Mouse (Mus musculus): ENCODE data around the gene Elp1. TPM values are rescaled to one million over a fixed set of nuclear protein-coding genes. Genes with fewer than 3 reads are reported as not detected.

Gene Elp1
- polyA plus RNA-seq, 1 experiment from 2014 or later = 60.4 TPM

- WGBS = 63% methylated on average over 8 of the region's 8 CpGs
- H3K27me3 ChIP-seq (replicated peaks) = no peaks in the 10 kb centered on the region
- H3K4me2 ChIP-seq = no peak overlapping the region
- no peak overlapping the region for H3K4me3 ChIP-seq (replicated peaks)
- H3K36me3 ChIP-seq = no peaks in the 10 kb centered on the region
- no peaks in the 10 kb centered on the region for H3K4me1 ChIP-seq
- ATAC-seq (ENCODE audit: low FRiP score) = no peak
- H3K27ac ChIP-seq (replicated peaks) = no peak overlapping the region
- H3K9me3 ChIP-seq (replicated peaks) = 0 out of 2 replicates have a peak, but pooled peaks cover 3% of the 10 kb centered on the region
- H3K9ac ChIP-seq (replicated peaks) = no peak overlapping the region
Observed at GRCm38 (mm10) chr4:56725839-56726238, 76.3 kb downstream of the Elp1 start.

- no peak for ATAC-seq (ENCODE audit: low FRiP score)
- Histone ChIP-seq H3K9me3 (replicated peaks) (0 out of 2 replicates have a peak, but pooled peaks cover 3% of the 10 kb centered on the region), H3K36me3 (no peaks in the 10 kb centered on the region), H3K27me3 (replicated peaks) (no peaks in the 10 kb centered on the region), H3K27ac (replicated peaks) (no peak overlapping the region), H3K4me3 (replicated peaks) (no peak overlapping the region), H3K4me1 (0 out of 2 replicates have a peak, but pooled peaks cover 5% of the 10 kb centered on the region), H3K4me2 (no peak overlapping the region), H3K9ac (replicated peaks) (no peak overlapping the region)
- 94% methylated on average over 6 of the region's 6 CpGs for WGBS
Observed at GRCm38 (mm10) chr4:56723237-56723636, 78.9 kb downstream of the Elp1 start.

- 0 out of 2 replicates have a peak, but pooled peaks cover 5% of the 10 kb centered on the region for H3K4me1 ChIP-seq
- no peaks in the 10 kb centered on the region for H3K27me3 ChIP-seq (replicated peaks)
- H3K9me3 ChIP-seq (replicated peaks) = no peaks in the 10 kb centered on the region
- WGBS = 58% methylated on average over 6 of the region's 6 CpGs
- no peak overlapping the region for H3K27ac ChIP-seq (replicated peaks)
- no peak for ATAC-seq (ENCODE audit: low FRiP score)
- no peak overlapping the region for H3K9ac ChIP-seq (replicated peaks)
- H3K4me2 ChIP-seq = no peak overlapping the region
- no peaks in the 10 kb centered on the region for H3K36me3 ChIP-seq
- H3K4me3 ChIP-seq (replicated peaks) = no peak overlapping the region
Observed at GRCm38 (mm10) chr4:56722346-56722745, 79.8 kb downstream of the Elp1 start.

GRCm38 (mm10) chr4:56721469-56721868 lies 80.7 kb downstream of the Elp1 start:
- Histone ChIP-seq H3K4me2 (no peak overlapping the region), H3K9ac (replicated peaks) (no peak overlapping the region), H3K4me1 (0 out of 2 replicates have a peak, but pooled peaks cover 5% of the 10 kb centered on the region), H3K36me3 (no peaks in the 10 kb centered on the region), H3K9me3 (replicated peaks) (no peaks in the 10 kb centered on the region), H3K27ac (replicated peaks) (no peak overlapping the region), H3K27me3 (replicated peaks) (no peaks in the 10 kb centered on the region), H3K4me3 (replicated peaks) (no peak overlapping the region)
- no peak for ATAC-seq (ENCODE audit: low FRiP score)
- 34% methylated on average over 3 of the region's 3 CpGs for WGBS

- no peak overlapping the region for H3K27ac ChIP-seq (replicated peaks)
- no peak overlapping the region for H3K9ac ChIP-seq (replicated peaks)
- no peaks in the 10 kb centered on the region for H3K36me3 ChIP-seq
- no peaks in the 10 kb centered on the region for H3K27me3 ChIP-seq (replicated peaks)
- 93% methylated on average over 9 of the region's 9 CpGs for WGBS
- H3K4me3 ChIP-seq (replicated peaks) = no peak overlapping the region
- H3K9me3 ChIP-seq (replicated peaks) = no peaks in the 10 kb centered on the region
- ATAC-seq (ENCODE audit: low FRiP score) = no peak
- 0 out of 2 replicates have a peak, but pooled peaks cover 5% of the 10 kb centered on the region for H3K4me1 ChIP-seq
- no peak overlapping the region for H3K4me2 ChIP-seq
Observed at GRCm38 (mm10) chr4:56720403-56720802, 81.7 kb downstream of the Elp1 start.

- Histone ChIP-seq H3K9ac (replicated peaks) (no peak overlapping the region), H3K36me3 (no peaks in the 10 kb centered on the region), H3K4me1 (0 out of 2 replicates have a peak, but pooled peaks cover 5% of the 10 kb centered on the region), H3K27me3 (replicated peaks) (no peaks in the 10 kb centered on the region), H3K4me3 (replicated peaks) (no peak overlapping the region), H3K9me3 (replicated peaks) (no peaks in the 10 kb centered on the region), H3K4me2 (no peak overlapping the region), H3K27ac (replicated peaks) (no peak overlapping the region)
- 57% methylated on average over 9 of the region's 9 CpGs for WGBS
- ATAC-seq (ENCODE audit: low FRiP score) = no peak
Observed at GRCm38 (mm10) chr4:56719456-56719855, 82.7 kb downstream of the Elp1 start.

GRCm38 (mm10) chr4:56718573-56719442 lies 83.3 kb downstream of the Elp1 start:
- H3K27ac ChIP-seq (replicated peaks) = no peak overlapping the region
- H3K4me2 ChIP-seq = no peak overlapping the region
- no peaks in the 10 kb centered on the region for H3K9me3 ChIP-seq (replicated peaks)
- WGBS = 63% methylated on average over 12 of the region's 12 CpGs
- ATAC-seq (ENCODE audit: low FRiP score) = no peak
- no peaks in the 10 kb centered on the region for H3K27me3 ChIP-seq (replicated peaks)
- no peak overlapping the region for H3K4me3 ChIP-seq (replicated peaks)
- no peaks in the 10 kb centered on the region for H3K36me3 ChIP-seq
- no peak overlapping the region for H3K9ac ChIP-seq (replicated peaks)
- H3K4me1 ChIP-seq = 0 out of 2 replicates have a peak, but pooled peaks cover 5% of the 10 kb centered on the region

GRCm38 (mm10) chr4:56717932-56718331 lies 84.2 kb downstream of the Elp1 start:
- Histone ChIP-seq H3K4me2 (no peak overlapping the region), H3K9me3 (replicated peaks) (no peaks in the 10 kb centered on the region), H3K36me3 (no peaks in the 10 kb centered on the region), H3K9ac (replicated peaks) (no peak overlapping the region), H3K4me1 (0 out of 2 replicates have a peak, but pooled peaks cover 5% of the 10 kb centered on the region), H3K27ac (replicated peaks) (no peak overlapping the region), H3K4me3 (replicated peaks) (no peak overlapping the region), H3K27me3 (replicated peaks) (no peaks in the 10 kb centered on the region)
- WGBS = 78% methylated on average over 3 of the region's 3 CpGs
- ATAC-seq (ENCODE audit: low FRiP score) = no peak

GRCm38 (mm10) chr4:56716801-56717200 lies 85.3 kb downstream of the Elp1 start:
- Histone ChIP-seq H3K36me3 (no peaks in the 10 kb centered on the region), H3K9me3 (replicated peaks) (no peaks in the 10 kb centered on the region), H3K4me3 (replicated peaks) (no peak overlapping the region), H3K27ac (replicated peaks) (no peak overlapping the region), H3K4me2 (no peak overlapping the region), H3K27me3 (replicated peaks) (no peaks in the 10 kb centered on the region), H3K9ac (replicated peaks) (no peak overlapping the region), H3K4me1 (0 out of 2 replicates have a peak, but pooled peaks cover 5% of the 10 kb centered on the region)
- no peak for ATAC-seq (ENCODE audit: low FRiP score)
- WGBS = 61% methylated on average over 5 of the region's 5 CpGs

- ATAC-seq (ENCODE audit: low FRiP score) = no peak
Observed at GRCm38 (mm10) chr4:56713155-56713554, 89.0 kb downstream of the Elp1 start.

GRCm38 (mm10) chr4:56702234-56702633 lies 99.9 kb downstream of the Elp1 start:
- Histone ChIP-seq H3K4me1 (no peaks in the 10 kb centered on the region), H3K36me3 (no peaks in the 10 kb centered on the region), H3K4me2 (no peak overlapping the region), H3K27me3 (replicated peaks) (no peaks in the 10 kb centered on the region), H3K4me3 (replicated peaks) (no peak overlapping the region), H3K9me3 (replicated peaks) (no peaks in the 10 kb centered on the region), H3K27ac (replicated peaks) (no peak overlapping the region), H3K9ac (replicated peaks) (no peak overlapping the region)
- no peak for ATAC-seq (ENCODE audit: low FRiP score)
- 13% methylated on average over 10 of the region's 10 CpGs for WGBS

More at GRCm38 (mm10) chr4:56713155-56713554, 89.0 kb downstream of the Elp1 start:
- WGBS = 85% methylated on average over 3 of the region's 3 CpGs
- H3K4me1 ChIP-seq = no peaks in the 10 kb centered on the region
- H3K36me3 ChIP-seq = no peaks in the 10 kb centered on the region
- H3K9me3 ChIP-seq (replicated peaks) = no peaks in the 10 kb centered on the region
- H3K27ac ChIP-seq (replicated peaks) = no peak overlapping the region
- no peak overlapping the region for H3K4me3 ChIP-seq (replicated peaks)
- H3K27me3 ChIP-seq (replicated peaks) = no peaks in the 10 kb centered on the region
- H3K4me2 ChIP-seq = no peak overlapping the region
- no peak overlapping the region for H3K9ac ChIP-seq (replicated peaks)

Measured in neural tube, embryonic 15.5 days (tissue).